Mouse (Mus musculus): ENCODE results near the gene Krtap5-4. TPM values are rescaled to one million over a fixed set of nuclear protein-coding genes. Genes with fewer than 3 reads are reported as not detected.
"Not testable (repeated sequence)": the region's sequence is repeated elsewhere in the genome, so short reads cannot be mapped to it uniquely, and the experiment has no call there.

Gene Krtap5-4
- total RNA-seq (2014; fragmentation: Nextera tagmentation), result not detected in 2 replicates
- total RNA-seq (2017), result not detected in 2 replicates

- no peak for ATAC-seq (replicated peaks; ENCODE audit: poor library complexity, severe bottlenecking)
Measured at GRCm38 (mm10) chr7:142303249-142303648, at the start of gene Krtap5-4. Krtap5-4 (plus strand) TSS chr7:142303549.

- ATAC-seq (replicated peaks; ENCODE audit: poor library complexity, severe bottlenecking), result peak; percentile 97
Measured at GRCm38 (mm10) chr7:142255517-142255916, 47.8 kb upstream of the Krtap5-4 start.

GRCm38 (mm10) chr7:142258254-142258653 lies 45.1 kb upstream of the Krtap5-4 start, which contains the start of gene Gm2431:
Gm2431 (minus strand) TSS chr7:142258354.
- not testable (repeated sequence) for ATAC-seq (replicated peaks; ENCODE audit: poor library complexity, severe bottlenecking)

GRCm38 (mm10) chr7:142274263-142274662 lies 29.1 kb upstream of the Krtap5-4 start, which contains the start of gene Gm4559:
Gm4559 (minus strand) TSS chr7:142274363.
- ATAC-seq (replicated peaks; ENCODE audit: poor library complexity, severe bottlenecking), result not testable (repeated sequence)

- peak; percentile 91 for ATAC-seq (replicated peaks; ENCODE audit: poor library complexity, severe bottlenecking)
Measured at GRCm38 (mm10) chr7:142278183-142278582, 25.2 kb upstream of the Krtap5-4 start.

GRCm38 (mm10) chr7:142279291-142279690 lies 24.1 kb upstream of the Krtap5-4 start:
- ATAC-seq (replicated peaks; ENCODE audit: poor library complexity, severe bottlenecking), result not testable (repeated sequence)

- not testable (repeated sequence) for ATAC-seq (replicated peaks; ENCODE audit: poor library complexity, severe bottlenecking)
Measured at GRCm38 (mm10) chr7:142282847-142283246, 20.5 kb upstream of the Krtap5-4 start.

- peak; percentile 78 for ATAC-seq (replicated peaks; ENCODE audit: poor library complexity, severe bottlenecking)
Measured at GRCm38 (mm10) chr7:142284023-142284591, 19.2 kb upstream of the Krtap5-4 start.

GRCm38 (mm10) chr7:142284615-142285080 lies 18.7 kb upstream of the Krtap5-4 start:
- ATAC-seq (replicated peaks; ENCODE audit: poor library complexity, severe bottlenecking), result peak; percentile 60

- peak; percentile 45; the same call in 1 of the 2 replicates for ATAC-seq (replicated peaks; ENCODE audit: poor library complexity, severe bottlenecking)
Measured at GRCm38 (mm10) chr7:142285130-142285835, 18.1 kb upstream of the Krtap5-4 start.

- not testable (repeated sequence) for ATAC-seq (replicated peaks; ENCODE audit: poor library complexity, severe bottlenecking)
Measured at GRCm38 (mm10) chr7:142285910-142286612, 17.3 kb upstream of the Krtap5-4 start.

GRCm38 (mm10) chr7:142293851-142294250 lies 9.5 kb upstream of the Krtap5-4 start:
- ATAC-seq (replicated peaks; ENCODE audit: poor library complexity, severe bottlenecking), result peak; percentile 86

GRCm38 (mm10) chr7:142295418-142295817 lies 7.9 kb upstream of the Krtap5-4 start:
- ATAC-seq (replicated peaks; ENCODE audit: poor library complexity, severe bottlenecking), result no peak

GRCm38 (mm10) chr7:142296108-142296507 lies 7.2 kb upstream of the Krtap5-4 start:
- ATAC-seq (replicated peaks; ENCODE audit: poor library complexity, severe bottlenecking), result not testable (repeated sequence)

GRCm38 (mm10) chr7:142297018-142297417 lies 6.3 kb upstream of the Krtap5-4 start, which contains the start of gene Krtap5-1:
Krtap5-1 (minus strand) TSS chr7:142297118.
- not testable (repeated sequence) for ATAC-seq (replicated peaks; ENCODE audit: poor library complexity, severe bottlenecking)

- ATAC-seq (replicated peaks; ENCODE audit: poor library complexity, severe bottlenecking), result not testable (repeated sequence)
Measured at GRCm38 (mm10) chr7:142303929-142304328, 580 bp downstream of the Krtap5-4 start.

- ATAC-seq (replicated peaks; ENCODE audit: poor library complexity, severe bottlenecking), result no peak
Measured at GRCm38 (mm10) chr7:142314600-142315285, 11.4 kb downstream of the Krtap5-4 start.

- peak; percentile 63 for ATAC-seq (replicated peaks; ENCODE audit: poor library complexity, severe bottlenecking)
Measured at GRCm38 (mm10) chr7:142316558-142316957, 13.2 kb downstream of the Krtap5-4 start.

- no peak for ATAC-seq (replicated peaks; ENCODE audit: poor library complexity, severe bottlenecking)
Measured at GRCm38 (mm10) chr7:142317216-142317615, 13.9 kb downstream of the Krtap5-4 start.

- ATAC-seq (replicated peaks; ENCODE audit: poor library complexity, severe bottlenecking), result no peak
Measured at GRCm38 (mm10) chr7:142319124-142319523, 15.8 kb downstream of the Krtap5-4 start.

Data from granulocyte monocyte progenitor cell, adult 5-6 weeks (primary cell).